Mouse (Mus musculus) brown adipose tissue, adult 24 weeks (tissue): ENCODE data around the gene Dnaaf5. TPM values are rescaled to one million over a fixed set of nuclear protein-coding genes. Genes with fewer than 3 reads are reported as not detected.

Source experiments
- H3K27ac ChIP-seq: fragments of 200-500 bp; replicated peaks from 2 replicates; pipeline ENCODE4 v1.5.1; 2012; ENCODE audit warnings: low read depth, mild to moderate bottlenecking, low read length
- H3K4me1 ChIP-seq: fragments of 200-500 bp; 2 replicates; pipeline ENCODE4 v1.6.1; 2012; ENCODE audit warnings: low read length, mixed read lengths; ENCODE audit not compliant: control insufficient read depth, insufficient read depth, insufficient read length
- H3K4me3 ChIP-seq: fragments of 200-500 bp; 2 replicates; pipeline ENCODE4 v1.5.1; 2012; ENCODE audit warnings: low read depth, mild to moderate bottlenecking, low read length, moderate library complexity; ENCODE audit not compliant: insufficient read depth
- polyA plus RNA-seq: library from polyadenylated mRNA; stranded (reverse); fragments of >200 nt; gene quantifications from 2 replicates; pipeline ENCODE4 v1.2.4, GENCODE M21; 2012; ENCODE audit not compliant: missing spikeins, insufficient read depth, insufficient read length

Dnaaf5 gene
- polyA plus RNA-seq = 7.9 and 8.2 TPM in 2 replicates

DNA sequence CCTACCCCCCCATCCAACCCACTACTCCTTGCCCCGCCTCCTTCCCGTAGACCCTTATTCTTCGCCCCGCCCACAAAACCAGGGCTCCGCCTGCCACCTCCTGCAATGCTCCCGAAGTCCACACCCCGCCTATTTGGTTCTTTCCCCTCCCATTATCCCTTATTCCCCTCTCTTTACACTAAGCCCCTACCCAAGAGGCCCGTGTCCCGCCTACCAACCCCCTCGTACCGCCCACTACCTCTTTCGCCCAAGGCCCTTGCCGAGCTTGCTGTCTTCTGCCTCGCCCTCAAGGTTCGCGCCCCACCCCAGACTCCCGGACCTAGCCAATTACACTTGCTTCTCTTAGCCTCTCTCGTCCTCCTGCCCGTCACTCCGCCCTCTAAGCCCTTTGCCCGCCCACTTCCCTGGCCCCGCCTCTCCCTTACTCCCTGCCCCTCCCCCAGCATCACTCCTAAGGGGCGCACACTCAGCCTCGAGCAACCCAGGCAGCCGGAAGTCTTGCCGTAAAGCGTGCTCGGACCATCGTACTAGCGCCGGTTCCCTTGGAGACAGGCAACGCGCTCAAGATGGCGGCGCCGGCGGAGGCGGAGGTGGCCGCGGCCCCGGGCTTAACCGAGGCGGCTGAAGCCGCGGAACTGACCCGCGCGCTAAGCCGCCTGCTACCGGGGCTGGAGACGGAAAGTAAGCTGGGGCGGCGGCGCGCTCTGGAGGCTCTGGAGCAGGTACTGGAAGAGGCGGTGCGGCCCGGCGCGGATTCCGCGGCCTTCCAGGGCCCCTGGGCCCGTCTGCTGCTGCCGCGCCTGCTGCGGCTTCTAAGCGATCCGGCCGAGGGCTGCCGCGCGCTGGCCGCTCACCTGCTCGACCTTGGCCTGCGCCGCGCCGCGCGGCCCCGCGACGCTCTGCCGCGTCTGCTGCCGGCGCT is at the start of gene Dnaaf5, which contains the start of gene Prkar1b:
Gene Dnaaf5, plus strand, starts transcription at position 543 of the 922 bp plus-strand sequence.
Gene Prkar1b, minus strand, starts transcription at position 321 of the 922 bp plus-strand sequence.
- peak within 1 kb of the TSS; percentile 43 for H3K27ac ChIP-seq
- H3K4me1 ChIP-seq = 0 out of 2 replicates have a peak, but pooled peaks cover 3% of the 10 kb centered on the region
- H3K4me3 ChIP-seq = peak within 1 kb of the TSS; percentile 79

DNA sequence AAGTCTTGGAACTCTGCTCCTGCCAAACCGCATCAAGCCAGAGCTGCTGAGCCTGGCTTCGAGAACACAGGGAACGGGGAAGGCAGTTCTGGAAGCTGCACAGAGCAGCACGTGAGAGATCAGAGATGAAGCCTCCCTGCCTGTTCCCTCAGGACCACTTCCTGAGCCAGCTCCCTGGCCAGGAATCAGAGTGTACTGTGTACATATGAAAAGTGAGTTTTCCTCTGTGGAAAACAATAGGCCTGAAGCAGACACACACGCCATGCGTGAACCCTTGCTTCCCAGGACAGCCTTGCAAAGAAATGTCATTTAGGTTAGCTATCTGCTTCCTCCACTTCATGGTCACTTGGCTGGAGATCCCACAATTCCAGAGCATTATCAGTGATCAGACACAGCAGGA is 48.2 kb upstream of the Dnaaf5 start:
- no peak overlapping the region for H3K27ac ChIP-seq

DNA sequence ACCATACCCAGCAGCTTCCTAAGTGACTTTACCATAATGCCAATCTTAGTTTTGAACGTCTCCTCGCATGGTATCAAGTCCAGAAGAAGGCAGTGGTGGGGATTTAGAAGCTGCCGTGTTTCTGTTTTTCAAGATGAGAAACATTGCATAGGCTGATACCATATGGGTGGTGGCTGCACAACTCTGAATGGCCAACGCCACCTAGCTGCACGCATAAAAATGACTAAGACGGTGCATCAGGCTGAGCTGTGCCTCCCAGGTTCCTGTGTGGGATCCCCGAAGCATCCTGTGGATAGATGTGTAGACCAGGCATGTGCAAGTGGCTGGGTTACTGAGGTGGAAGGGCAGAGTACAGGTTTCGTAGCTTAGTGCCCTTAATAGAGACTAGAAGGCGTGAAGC is 42.2 kb upstream of the Dnaaf5 start:
- Histone ChIP-seq H3K4me1 (no peaks in the 10 kb centered on the region), H3K27ac (no peak overlapping the region), H3K4me3 (no peak overlapping the region)

More for the DNA sequence above, 48.2 kb upstream of the Dnaaf5 start:
- Histone ChIP-seq H3K4me1 (0 out of 2 replicates have a peak, but pooled peaks cover 4% of the 10 kb centered on the region), H3K4me3 (no peak overlapping the region)

DNA sequence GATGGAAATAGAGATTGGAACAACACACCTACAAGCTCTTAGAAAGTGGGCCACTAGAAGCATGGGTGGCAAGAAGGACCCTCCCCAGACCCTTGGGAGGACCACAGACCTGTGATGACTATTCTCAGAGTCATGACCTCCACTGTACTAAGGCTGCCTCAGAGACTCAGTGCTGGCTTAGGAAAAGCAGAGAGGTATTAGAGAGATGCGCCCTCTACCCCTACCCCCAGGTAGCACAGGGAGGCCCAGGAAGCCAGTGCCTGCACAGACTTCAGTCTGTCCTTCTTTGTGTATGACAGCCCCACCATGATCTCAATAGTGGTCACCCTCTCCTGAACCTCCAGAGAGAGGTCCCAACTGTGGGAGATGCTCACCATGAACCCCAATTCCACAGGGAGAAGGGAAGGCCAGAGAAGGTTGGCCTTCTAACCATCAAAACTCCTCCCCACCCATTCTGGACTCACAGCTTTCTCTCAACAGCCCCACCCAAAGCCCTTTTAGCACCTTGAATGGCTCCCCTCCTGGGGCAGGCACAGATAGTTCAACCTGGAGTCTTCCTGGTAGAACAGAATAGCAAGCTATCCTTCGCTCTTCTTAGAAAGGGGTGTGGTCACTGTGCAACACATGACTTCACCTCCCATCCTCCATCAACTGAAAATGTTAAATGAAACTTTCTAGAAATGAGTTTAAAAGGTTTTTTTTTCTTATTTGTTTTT is 39.7 kb upstream of the Dnaaf5 start:
- Histone ChIP-seq H3K27ac (no peak overlapping the region), H3K4me1 (no peaks in the 10 kb centered on the region), H3K4me3 (no peak overlapping the region)

DNA sequence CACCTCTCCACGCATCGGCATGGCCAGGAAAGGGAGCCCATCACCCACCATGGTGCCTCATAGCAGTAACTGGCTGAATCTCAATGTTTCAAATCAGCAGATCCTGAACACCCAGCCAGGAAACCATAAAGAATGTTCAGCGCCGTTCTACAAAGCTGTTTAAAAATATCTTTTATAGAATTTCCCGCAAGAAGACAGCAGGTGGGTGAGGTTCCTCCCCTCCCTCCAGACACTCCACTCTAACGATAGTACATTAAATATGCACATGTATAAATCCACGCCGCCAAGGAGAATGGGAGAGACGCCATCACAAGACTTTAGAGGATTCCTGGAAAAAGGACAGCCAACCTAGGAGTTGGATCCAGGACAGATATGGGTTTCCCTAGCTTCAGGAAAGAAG is 38.0 kb upstream of the Dnaaf5 start:
- no peak overlapping the region for H3K27ac ChIP-seq
- H3K4me3 ChIP-seq = no peak overlapping the region
- H3K4me1 ChIP-seq = no peaks in the 10 kb centered on the region

DNA sequence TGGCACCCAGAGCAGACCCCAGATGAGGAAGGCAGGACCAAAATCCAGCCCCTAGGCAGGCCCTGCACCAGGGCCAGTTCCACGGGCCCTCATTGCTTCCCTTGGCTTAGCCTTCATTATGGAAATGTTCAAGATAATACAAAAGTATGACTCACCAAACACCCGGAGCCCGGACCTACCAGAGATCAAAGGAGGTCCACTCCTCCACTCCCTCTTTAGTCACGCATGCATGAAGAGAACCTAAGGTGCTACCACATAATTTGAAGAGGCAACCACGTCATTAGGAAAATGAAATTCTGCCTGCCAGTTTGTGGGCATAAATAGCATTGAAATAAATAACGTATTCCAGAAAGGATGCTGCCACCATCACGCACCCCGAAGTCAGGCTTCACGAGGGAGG is 37.6 kb upstream of the Dnaaf5 start:
- H3K4me1 ChIP-seq = no peaks in the 10 kb centered on the region
- no peak overlapping the region for H3K4me3 ChIP-seq
- H3K27ac ChIP-seq = no peak overlapping the region

DNA sequence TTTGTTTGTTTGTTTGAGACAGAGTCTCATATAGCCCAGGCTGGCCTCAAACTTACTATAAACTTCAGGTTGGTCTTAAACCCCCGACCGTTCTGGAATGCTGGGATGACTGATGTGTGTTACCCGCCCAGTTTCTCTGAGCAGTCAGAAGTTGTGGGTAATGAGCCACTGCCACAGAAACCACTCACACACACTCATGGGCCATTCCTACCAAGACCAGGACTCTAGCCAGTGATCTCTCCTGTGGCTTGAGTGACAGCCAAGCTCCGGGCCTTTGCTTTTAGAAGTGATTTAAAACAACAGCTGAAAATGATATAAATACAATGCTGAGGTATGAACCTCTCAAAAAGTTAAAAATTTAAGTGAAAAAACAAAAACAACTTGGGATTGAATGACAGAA is 35.1 kb upstream of the Dnaaf5 start:
- H3K4me1 ChIP-seq = peaks cover 5% of the 10 kb centered on the region; the same call in 1 of the 2 replicates
- H3K4me3 ChIP-seq = no peak overlapping the region
- H3K27ac ChIP-seq = no peak overlapping the region

DNA sequence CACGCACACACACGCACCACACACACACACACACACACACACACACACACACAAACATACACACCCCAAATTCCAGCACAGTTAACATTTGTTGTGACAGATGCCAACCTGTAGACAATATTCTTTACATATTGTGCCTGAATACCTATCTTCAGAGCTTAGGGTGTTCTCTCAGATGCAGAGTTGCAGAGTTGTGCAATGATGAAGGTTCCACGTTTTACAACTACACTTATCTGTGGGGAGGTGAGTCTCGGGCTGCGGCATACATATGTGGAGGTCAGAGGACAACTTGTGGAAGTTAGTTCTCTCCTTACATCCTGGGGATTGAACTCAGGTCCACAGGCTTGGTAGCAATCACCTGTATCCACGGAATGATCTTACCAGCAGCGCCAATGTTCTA is 34.5 kb upstream of the Dnaaf5 start:
- no peak overlapping the region for H3K4me3 ChIP-seq
- H3K27ac ChIP-seq = no peak overlapping the region
- H3K4me1 ChIP-seq = peaks cover 5% of the 10 kb centered on the region; the same call in 1 of the 2 replicates

DNA sequence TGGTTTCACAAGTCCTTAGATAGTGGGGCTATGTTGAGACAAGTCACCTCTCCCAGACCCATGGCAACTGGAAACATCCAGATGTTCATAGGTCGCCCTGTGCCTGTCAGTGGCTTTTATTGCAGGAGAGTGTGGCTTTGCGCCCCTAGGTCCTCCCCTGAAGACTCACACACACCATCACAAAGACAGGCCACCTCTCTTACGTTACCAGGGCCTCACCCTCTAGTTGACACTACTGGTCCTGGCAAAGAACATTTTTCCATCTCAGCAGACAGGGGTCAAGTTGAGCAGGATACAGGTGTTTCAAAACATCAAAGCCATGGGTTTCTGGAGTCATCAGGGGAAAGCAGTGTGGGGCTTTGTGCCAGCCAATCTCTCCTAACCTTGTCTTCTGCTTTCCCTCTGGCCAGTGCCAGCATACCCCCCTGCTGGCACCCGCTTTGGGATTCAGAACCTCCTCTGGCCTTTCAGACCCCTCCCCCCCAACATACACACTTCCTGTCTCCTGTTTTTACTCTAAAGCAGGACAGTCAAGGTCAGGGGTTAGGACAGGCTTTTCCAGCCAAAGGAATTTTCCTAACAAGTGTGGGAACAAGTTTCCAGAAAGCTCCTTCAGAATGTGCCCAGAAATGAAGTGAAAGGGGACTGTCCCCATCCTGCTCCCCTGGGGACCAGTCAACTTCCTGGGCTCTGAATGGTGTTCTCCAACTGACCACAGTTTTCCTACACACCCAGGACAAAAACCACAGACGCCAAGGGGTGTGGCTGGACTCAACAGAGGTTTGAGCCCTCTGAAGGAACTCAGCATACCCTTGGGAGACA is 31.7 kb upstream of the Dnaaf5 start:
- Histone ChIP-seq H3K4me1 (peaks cover 5% of the 10 kb centered on the region; the same call in 1 of the 2 replicates), H3K27ac (peak overlapping the region; percentile 59)

DNA sequence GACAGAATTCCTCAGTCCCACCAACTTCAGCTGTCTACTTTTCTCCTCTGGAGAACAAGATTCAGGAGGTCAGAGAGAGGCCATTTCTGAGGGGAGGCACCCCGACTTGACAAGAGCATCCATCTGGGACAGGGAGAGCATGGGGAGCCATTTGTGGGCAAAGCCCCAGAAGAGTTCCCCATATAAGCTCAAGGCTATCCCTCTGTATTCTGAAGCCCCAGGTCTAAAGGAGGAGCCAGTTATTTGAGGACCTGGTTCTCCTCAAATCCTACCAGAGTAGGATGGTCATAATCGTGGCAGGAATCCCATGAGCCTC is 31.1 kb upstream of the Dnaaf5 start:
- Histone ChIP-seq H3K4me3 (no peak overlapping the region), H3K4me1 (peaks cover 5% of the 10 kb centered on the region; the same call in 1 of the 2 replicates), H3K27ac (peak overlapping the region; percentile 59)

More for the DNA sequence above, 31.7 kb upstream of the Dnaaf5 start:
- H3K4me3 ChIP-seq = no peak overlapping the region

DNA sequence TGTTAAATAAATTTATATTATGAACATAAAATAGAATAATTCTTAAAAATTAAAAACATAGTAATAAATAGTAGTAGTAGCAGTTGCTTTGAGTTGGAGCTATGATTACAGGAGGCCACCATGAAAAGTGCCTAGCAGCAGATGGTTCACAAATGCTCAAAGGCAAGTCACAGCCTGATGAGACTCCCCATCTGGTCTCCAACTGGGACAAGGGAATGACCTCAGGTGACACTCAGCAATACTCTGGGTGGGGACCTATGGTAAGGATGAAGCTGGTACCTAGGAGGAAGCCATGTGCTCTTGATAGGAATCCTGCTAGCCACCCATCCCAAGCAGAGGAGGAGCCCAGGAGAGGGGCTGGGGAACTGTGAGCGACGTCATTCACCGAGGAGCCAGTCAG is 24.3 kb upstream of the Dnaaf5 start:
- H3K4me1 ChIP-seq = no peaks in the 10 kb centered on the region

DNA sequence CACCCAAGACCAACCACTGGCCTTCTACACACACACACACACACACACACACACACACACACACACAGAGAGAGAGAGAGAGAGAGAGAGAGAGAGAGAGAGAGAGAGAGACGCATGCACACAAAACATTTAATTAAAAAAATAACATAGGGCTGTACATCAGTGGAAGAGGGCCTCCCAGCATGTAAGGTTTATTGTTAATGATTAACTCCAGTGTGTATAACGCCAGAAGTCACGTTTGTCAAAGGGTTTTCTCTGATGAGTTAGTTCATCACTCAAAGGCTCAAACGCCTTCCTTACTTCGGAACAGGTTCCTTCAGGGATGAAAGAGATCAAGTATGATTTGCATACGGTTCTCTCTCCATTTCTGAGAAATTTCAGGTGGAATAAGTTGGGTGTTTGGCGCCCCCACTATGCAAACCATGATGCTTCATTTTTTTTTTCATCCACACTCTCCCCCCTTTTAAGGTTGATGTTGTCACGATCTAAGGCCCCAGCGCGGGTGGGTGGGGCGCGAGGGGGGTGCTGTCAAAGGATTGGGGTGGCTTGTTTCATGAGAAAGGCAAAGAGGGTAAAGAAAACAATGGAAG is 21.5 kb upstream of the Dnaaf5 start:
- Histone ChIP-seq H3K4me3 (peak overlapping the region; percentile 43), H3K4me1 (no peaks in the 10 kb centered on the region), H3K27ac (no peak overlapping the region)

More for the DNA sequence above, 24.3 kb upstream of the Dnaaf5 start:
- no peak overlapping the region for H3K4me3 ChIP-seq
- no peak overlapping the region for H3K27ac ChIP-seq

DNA sequence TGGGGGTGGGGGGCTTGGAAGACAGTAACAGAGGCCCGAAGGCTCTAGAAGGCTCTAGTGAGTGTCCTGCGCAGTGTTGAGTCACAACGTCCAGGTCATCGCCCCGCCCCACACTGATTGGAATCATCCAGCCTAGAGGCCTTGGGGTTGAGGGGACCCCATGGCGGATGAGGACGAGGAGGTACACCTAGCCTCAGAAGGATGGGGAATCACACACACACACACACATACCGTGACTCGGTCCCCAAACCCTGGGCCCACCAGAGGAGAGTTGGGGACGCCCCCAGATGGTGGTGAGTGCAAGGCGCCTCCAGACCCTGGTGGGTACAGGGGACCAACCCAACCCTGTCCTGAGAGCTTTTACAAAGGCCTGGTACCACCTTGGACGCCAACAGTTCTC is 20.9 kb upstream of the Dnaaf5 start:
- no peak overlapping the region for H3K27ac ChIP-seq
- H3K4me1 ChIP-seq = no peaks in the 10 kb centered on the region
- peak overlapping the region; percentile 43 for H3K4me3 ChIP-seq

DNA sequence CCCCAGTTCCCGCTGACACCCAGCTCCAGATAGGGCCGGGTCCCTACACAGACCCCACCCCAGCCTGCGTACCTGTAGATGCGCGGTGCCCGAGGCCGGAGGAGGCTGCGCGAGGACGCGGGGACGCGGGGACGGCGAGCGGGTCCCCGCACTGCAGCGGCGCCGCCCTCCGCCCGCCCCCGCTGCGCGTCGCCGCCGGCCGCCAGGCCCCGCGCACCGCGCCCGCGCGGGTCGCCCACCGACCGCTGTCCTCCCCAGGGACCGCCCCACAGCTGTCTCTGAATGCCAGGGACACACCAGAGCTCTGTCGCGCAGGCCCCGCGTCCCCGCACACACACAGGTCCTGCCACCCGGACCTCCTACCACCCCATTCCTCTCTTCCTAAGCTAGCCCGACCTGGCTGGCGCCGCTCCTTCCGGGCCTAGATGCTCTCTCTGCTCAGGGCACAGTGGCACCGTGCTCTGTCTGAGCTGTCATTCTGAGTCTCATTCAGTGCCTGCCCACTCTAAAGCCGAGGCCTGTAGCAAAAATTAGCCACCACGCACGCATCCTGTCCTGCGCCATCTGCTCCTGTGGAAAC is 20.4 kb upstream of the Dnaaf5 start:
- peak overlapping the region; percentile 45 for H3K4me3 ChIP-seq
- no peak overlapping the region for H3K27ac ChIP-seq
- H3K4me1 ChIP-seq = no peaks in the 10 kb centered on the region
